In the genomic region with DNA sequence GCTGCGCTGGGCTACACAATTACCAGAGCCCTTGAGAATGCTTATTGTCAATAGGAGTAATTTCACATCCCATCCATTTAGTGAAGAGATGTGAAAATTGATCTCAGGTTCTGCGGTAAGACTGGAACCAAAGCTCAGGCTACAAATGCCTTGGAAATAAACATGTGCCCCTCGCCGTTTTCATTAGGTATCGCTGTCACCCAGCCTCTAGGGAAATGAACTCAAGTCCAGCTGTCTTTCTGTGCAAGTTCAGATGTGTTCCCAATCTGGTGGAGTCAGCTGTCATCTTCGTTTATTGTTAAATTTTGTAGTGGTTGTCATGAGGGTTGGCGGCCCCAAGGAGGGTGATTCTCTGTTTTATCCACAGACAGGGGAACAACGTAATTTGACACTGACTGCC, we compare ENCODE assay signal across 19 mouse cellular contexts.
DNase-seq lines count a peak whose midpoint lies in the region; ATAC-seq lines count a peak whose summit lies in the region.
"Had no signal": no experiment of that assay in that cellular context is flagged by ENCODE, and none has a peak within 500 bp of the region (broad histone marks: within the 10 kb centered on the region; RNA-seq: fewer than 3 reads in every experiment).

No protein-coding gene starts in this region.

- intact Hi-C loops in left cerebral cortex, postnatal 4 days (cut with DNase I) = no loop called here

- H3K9ac ChIP-seq in forebrain, embryonic 14.5 days (ENCODE audit: low read length) = no peak overlapping the region
- no peak overlapping the region for H3K9ac ChIP-seq in forebrain, embryonic 15.5 days (replicated peaks)
- H3K9ac ChIP-seq in midbrain, embryonic 12.5 days (replicated peaks) = no peak overlapping the region
- H3K9ac ChIP-seq in midbrain, embryonic 16.5 days (ENCODE audit: low read depth, low read length) = no peak overlapping the region
- no peak overlapping the region for H3K9ac ChIP-seq in hindbrain, embryonic 15.5 days
- H3K9ac ChIP-seq: embryonic facial prominence, embryonic 13.5 days; forebrain, embryonic 13.5 days; liver, embryonic 12.5 days; lung, embryonic 15.5 days; stomach, embryonic 15.5 days had no signal

- H3K9me3 ChIP-seq in forebrain, embryonic 14.5 days (replicated peaks; ENCODE audit: control insufficient read depth, low read length) = no peaks in the 10 kb centered on the region
- no peaks in the 10 kb centered on the region for H3K9me3 ChIP-seq in forebrain, embryonic 15.5 days
- H3K9me3 ChIP-seq in midbrain, embryonic 12.5 days = no peaks in the 10 kb centered on the region
- H3K9me3 ChIP-seq in midbrain, embryonic 16.5 days (replicated peaks; ENCODE audit: control insufficient read depth, low read length, poor library complexity, severe bottlenecking) = no peaks in the 10 kb centered on the region
- no peaks in the 10 kb centered on the region for H3K9me3 ChIP-seq in hindbrain, embryonic 15.5 days
- H3K9me3 ChIP-seq: embryonic facial prominence, embryonic 13.5 days; forebrain, embryonic 13.5 days; liver, embryonic 12.5 days; lung, embryonic 15.5 days; stomach, embryonic 15.5 days had no signal

- ATAC-seq in forebrain, embryonic 14.5 days = no peak; the same call in 1 of the 2 replicates
- ATAC-seq in forebrain, embryonic 15.5 days (replicated peaks) = no peak
- ATAC-seq in midbrain, embryonic 12.5 days (ENCODE audit: low FRiP score, low read depth) = no peak
- ATAC-seq in midbrain, embryonic 16.5 days = no peak
- no peak for ATAC-seq in hindbrain, embryonic 15.5 days (ENCODE audit: low FRiP score, low read depth)
- ATAC-seq in activated CD4-positive, CD25-positive, alpha-beta regulatory T cell, adult 4 months = no peak
- ATAC-seq: forebrain, embryonic 13.5 days; liver, embryonic 12.5 days had no signal

- peak; percentile 30 for DNase-seq in forebrain, embryonic 14.5 days (ENCODE audit: low spot score)
- DNase-seq in layer of hippocampus, adult 9-10 months (ENCODE audit: low spot score) = no peak
- no peak for DNase-seq in left cerebral cortex, postnatal 4 days
- DNase-seq: adrenal gland, postnatal 36 days; cerebellum, postnatal 10 days; gastrocnemius, adult 2 months; heart, postnatal 36 days; kidney, adult 11 months; kidney, postnatal 10 days had no signal

- H3K36me3 ChIP-seq in forebrain, embryonic 14.5 days (ENCODE audit: control insufficient read depth, insufficient read depth, low read length) = no peaks in the 10 kb centered on the region
- H3K36me3 ChIP-seq in forebrain, embryonic 15.5 days = no peaks in the 10 kb centered on the region
- no peaks in the 10 kb centered on the region for H3K36me3 ChIP-seq in midbrain, embryonic 12.5 days
- H3K36me3 ChIP-seq in midbrain, embryonic 16.5 days (ENCODE audit: control insufficient read depth, insufficient read depth, low read length) = no peaks in the 10 kb centered on the region
- no peaks in the 10 kb centered on the region for H3K36me3 ChIP-seq in hindbrain, embryonic 15.5 days
- H3K36me3 ChIP-seq: embryonic facial prominence, embryonic 13.5 days; liver, embryonic 12.5 days; lung, embryonic 15.5 days; stomach, embryonic 15.5 days had no signal

- no peak overlapping the region for H3K4me3 ChIP-seq in forebrain, embryonic 14.5 days (ENCODE audit: low read depth, low read length)
- no peak overlapping the region for H3K4me3 ChIP-seq in forebrain, embryonic 15.5 days
- no peak overlapping the region for H3K4me3 ChIP-seq in midbrain, embryonic 12.5 days
- H3K4me3 ChIP-seq in midbrain, embryonic 16.5 days (ENCODE audit: low read depth, low read length) = no peak overlapping the region
- H3K4me3 ChIP-seq in hindbrain, embryonic 15.5 days = no peak overlapping the region
- H3K4me3 ChIP-seq: embryonic facial prominence, embryonic 13.5 days; forebrain, embryonic 13.5 days; gastrocnemius, adult 2 months; liver, embryonic 12.5 days; lung, embryonic 15.5 days; stomach, embryonic 15.5 days had no signal

- no peak overlapping the region for H3K4me2 ChIP-seq in forebrain, embryonic 14.5 days (ENCODE audit: low read length)
- H3K4me2 ChIP-seq in forebrain, embryonic 15.5 days (replicated peaks) = no peak overlapping the region
- H3K4me2 ChIP-seq in midbrain, embryonic 12.5 days (replicated peaks) = no peak overlapping the region
- no peak overlapping the region for H3K4me2 ChIP-seq in midbrain, embryonic 16.5 days (ENCODE audit: low read length)
- H3K4me2 ChIP-seq in hindbrain, embryonic 15.5 days = 0 out of 2 replicates have a peak overlapping the region, but pooled peaks have one; percentile 5
- H3K4me2 ChIP-seq: embryonic facial prominence, embryonic 13.5 days; forebrain, embryonic 13.5 days; liver, embryonic 12.5 days; lung, embryonic 15.5 days; stomach, embryonic 15.5 days had no signal

- 54% methylated on average over 8 of the region's 8 CpGs for WGBS in forebrain, embryonic 14.5 days
- 44% methylated on average over 8 of the region's 8 CpGs for WGBS in forebrain, embryonic 15.5 days
- WGBS in midbrain, embryonic 12.5 days = 38% methylated on average over 8 of the region's 8 CpGs
- 30% methylated on average over 8 of the region's 8 CpGs for WGBS in midbrain, embryonic 16.5 days
- WGBS in hindbrain, embryonic 15.5 days = 20% methylated on average over 8 of the region's 8 CpGs

- peaks cover 9% of the 10 kb centered on the region for H3K4me1 ChIP-seq in forebrain, embryonic 14.5 days (ENCODE audit: control insufficient read depth, insufficient read depth, low read length)
- peaks cover 15% of the 10 kb centered on the region for H3K4me1 ChIP-seq in forebrain, embryonic 15.5 days
- peaks cover 10% of the 10 kb centered on the region for H3K4me1 ChIP-seq in midbrain, embryonic 12.5 days
- H3K4me1 ChIP-seq in midbrain, embryonic 16.5 days (ENCODE audit: control insufficient read depth, insufficient read depth, low read length) = peaks cover 8% of the 10 kb centered on the region
- H3K4me1 ChIP-seq in hindbrain, embryonic 15.5 days (replicated peaks) = peaks cover 7% of the 10 kb centered on the region; the same call in 1 of the 2 replicates

- H3K27me3 ChIP-seq in forebrain, embryonic 14.5 days (replicated peaks; ENCODE audit: control insufficient read depth, insufficient read depth, low read length) = no peaks in the 10 kb centered on the region
- H3K27me3 ChIP-seq in forebrain, embryonic 15.5 days = no peaks in the 10 kb centered on the region
- peaks cover 5% of the 10 kb centered on the region; the same call in 1 of the 2 replicates for H3K27me3 ChIP-seq in midbrain, embryonic 12.5 days
- no peaks in the 10 kb centered on the region for H3K27me3 ChIP-seq in midbrain, embryonic 16.5 days (ENCODE audit: control insufficient read depth, insufficient read depth, low read depth, low read length)
- no peaks in the 10 kb centered on the region for H3K27me3 ChIP-seq in hindbrain, embryonic 15.5 days
- H3K27me3 ChIP-seq: embryonic facial prominence, embryonic 13.5 days; forebrain, embryonic 13.5 days; liver, embryonic 12.5 days; lung, embryonic 15.5 days; stomach, embryonic 15.5 days had no signal

- no peak overlapping the region for H3K27ac ChIP-seq in forebrain, embryonic 14.5 days (ENCODE audit: low read depth, low read length)
- H3K27ac ChIP-seq in forebrain, embryonic 15.5 days (replicated peaks) = no peak overlapping the region
- H3K27ac ChIP-seq in midbrain, embryonic 12.5 days (replicated peaks) = peak overlapping the region; percentile 0; the same call in 1 of the 2 replicates
- H3K27ac ChIP-seq in midbrain, embryonic 16.5 days (ENCODE audit: low read length) = no peak overlapping the region
- no peak overlapping the region for H3K27ac ChIP-seq in hindbrain, embryonic 15.5 days (replicated peaks)
- H3K27ac ChIP-seq: embryonic facial prominence, embryonic 13.5 days; forebrain, embryonic 13.5 days; gastrocnemius, adult 2 months; liver, embryonic 12.5 days; stomach, embryonic 15.5 days had no signal
